Mouse (Mus musculus) liver, embryonic 14.5 days (tissue): Measurements from ENCODE around the gene Lhfpl1.

Experiments used
- CTCF ChIP-seq: IDR thresholded peaks from 2 replicates; pipeline ENCODE4 v1.5.1; 2016; ENCODE audit warnings: antibody characterized with exemption, low read depth, control low read depth
- EP300 ChIP-seq: IDR thresholded peaks from 2 replicates; pipeline ENCODE4 v1.6.1; 2016; ENCODE audit warnings: antibody characterized with exemption, low read depth

DNA sequence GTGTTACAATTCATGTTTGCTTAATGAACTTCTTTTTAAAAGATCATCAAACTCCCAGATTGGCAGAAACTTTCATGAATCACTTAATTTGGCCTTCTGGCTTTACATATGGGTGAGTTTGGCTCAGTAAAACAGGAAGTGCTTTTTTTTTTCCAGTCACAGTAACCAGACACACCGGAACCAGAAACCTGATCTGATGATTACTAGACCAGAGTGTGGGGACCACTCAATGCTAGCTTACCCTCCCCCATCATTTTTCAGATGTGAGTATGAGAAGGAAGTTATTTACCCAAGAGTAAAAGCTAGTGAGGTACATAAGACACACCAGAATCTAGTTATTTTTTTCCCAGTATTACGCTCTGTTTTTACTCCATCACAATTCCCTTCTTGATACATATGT lies 6.5 kb downstream of the Lhfpl1 start:
- TF ChIP-seq CTCF (no peak), EP300 (no peak)
